ENCODE assay signal across 16 mouse cellular contexts in the genomic region with DNA sequence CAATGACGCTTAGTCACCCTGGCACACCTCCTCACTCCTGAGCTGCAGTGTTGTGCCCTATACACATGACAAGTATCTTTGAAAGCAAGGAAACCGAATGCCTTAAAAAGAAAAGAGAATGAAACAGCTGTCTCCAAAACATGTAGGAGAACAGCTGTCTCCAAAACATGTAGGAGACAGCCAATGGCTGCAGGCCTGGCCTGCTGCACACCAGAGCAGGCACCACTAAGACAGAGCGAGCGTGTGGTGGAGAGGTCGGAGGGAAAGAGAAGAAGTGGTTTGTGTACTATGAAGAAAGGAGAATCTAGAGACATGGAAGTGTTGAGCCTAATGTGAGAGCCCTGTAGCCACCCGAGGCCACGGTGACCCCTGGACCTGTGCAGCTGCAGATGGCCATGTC.
"Had no signal": no experiment of that assay in that cellular context is flagged by ENCODE, and none has a peak within 500 bp of the region (broad histone marks: within the 10 kb centered on the region; RNA-seq: fewer than 3 reads in every experiment).

No protein-coding gene starts in this region.

- H3K9me3 ChIP-seq: lung, embryonic 15.5 days; midbrain, embryonic 13.5 days; midbrain, embryonic 15.5 days; neural tube, embryonic 12.5 days had no signal

- DNase-seq: liver, postnatal 0 days; lung, adult 2 months; lung, postnatal 14 days; lung, postnatal 36 days; right cerebral cortex, postnatal 14 days; thymus, adult 18-20 months; thymus, postnatal 25 days; thymus, postnatal 4 days had no signal

- H3K9ac ChIP-seq: liver, postnatal 0 days; lung, embryonic 15.5 days; midbrain, embryonic 13.5 days; midbrain, embryonic 15.5 days; neural tube, embryonic 12.5 days had no signal

- H3K4me1 ChIP-seq: lung, embryonic 15.5 days; megakaryocyte, embryonic 14.5 days; midbrain, embryonic 13.5 days; midbrain, embryonic 15.5 days; neural tube, embryonic 12.5 days had no signal

- ATAC-seq: liver, postnatal 0 days; lung, postnatal 0 days; midbrain, embryonic 13.5 days; midbrain, embryonic 15.5 days had no signal

- H3K27me3 ChIP-seq: lung, embryonic 15.5 days; megakaryocyte, embryonic 14.5 days; midbrain, embryonic 13.5 days; midbrain, embryonic 15.5 days; neural tube, embryonic 12.5 days had no signal

- H3K27ac ChIP-seq: lung, embryonic 15.5 days; macrophage; midbrain, embryonic 13.5 days; midbrain, embryonic 15.5 days; neural tube, embryonic 12.5 days had no signal

- H3K4me3 ChIP-seq: lung, embryonic 15.5 days; megakaryocyte, embryonic 14.5 days; midbrain, embryonic 13.5 days; midbrain, embryonic 15.5 days; neural tube, embryonic 12.5 days had no signal

- H3K36me3 ChIP-seq: lung, embryonic 15.5 days; midbrain, embryonic 13.5 days; midbrain, embryonic 15.5 days; neural tube, embryonic 12.5 days had no signal

- H3K4me2 ChIP-seq: lung, embryonic 15.5 days; midbrain, embryonic 11.5 days; midbrain, embryonic 13.5 days; midbrain, embryonic 15.5 days; neural tube, embryonic 12.5 days had no signal
